Mouse (Mus musculus): ENCODE results near the gene Gm28051. TPM values are rescaled to one million over a fixed set of nuclear protein-coding genes. Genes with fewer than 3 reads are reported as not detected.

The Gm28051 gene
- total and polyA plus RNA-seq, 3 experiments = not detected

DNA sequence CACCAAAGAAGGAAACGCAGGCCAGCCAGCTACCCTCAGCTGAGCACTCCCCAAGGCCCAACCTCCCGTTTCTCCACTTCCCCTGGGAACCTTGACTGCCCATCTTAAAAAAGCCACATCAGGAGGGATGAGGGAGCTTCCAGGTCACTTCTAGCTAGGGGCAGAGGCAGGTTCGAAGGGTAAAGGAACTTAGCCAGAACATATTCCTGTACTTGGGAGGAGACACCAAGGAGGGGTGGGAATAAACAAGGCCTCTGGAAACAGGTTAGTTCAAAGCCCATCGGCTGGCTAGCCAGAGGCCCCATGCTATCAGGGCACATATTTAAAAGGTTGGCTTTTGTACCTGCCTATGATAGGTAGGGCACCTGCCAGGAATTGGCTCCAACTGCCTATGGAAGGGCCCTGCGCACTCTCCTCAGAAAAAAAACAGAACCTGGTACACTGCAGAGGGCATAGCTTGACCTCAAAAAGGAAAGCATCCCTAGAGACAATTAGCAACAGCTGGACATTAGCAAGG, 55.8 kb downstream of the Gm28051 start:
- TF ChIP-seq EP300 (IDR thresholded peaks at IDR 0.05; ENCODE audit: low read depth in 1 of 2, low read length in 2 of 2) (no peak), USF2 (IDR thresholded peaks at IDR 0.05; ENCODE audit: borderline replicate concordance in 1 of 2, insufficient read depth in 1 of 2, low read depth in 1 of 2, low read length in 2 of 2) (no peak), ZKSCAN1 (IDR thresholded peaks at IDR 0.05; ENCODE audit: low read depth, low read length) (no peak), ETS1 (IDR thresholded peaks at IDR 0.05; ENCODE audit: low read depth, low read length) (no peak), NELFE (IDR thresholded peaks at IDR 0.05; ENCODE audit: low read depth, low read length) (no peak), SMC3 (IDR thresholded peaks at IDR 0.05; ENCODE audit: low read depth, low read length) (no peak), CTCF (IDR thresholded peaks at IDR 0.05 in 2 of 3, conservative IDR thresholded peaks at IDR 0.05 in 1 of 3; ENCODE audit: control insufficient read depth in 1 of 3, insufficient read depth in 1 of 3, low read depth in 2 of 3, low read length in 3 of 3, poor library complexity in 1 of 3, severe bottlenecking in 1 of 3) (no peak), ZC3H11A (IDR thresholded peaks at IDR 0.05; ENCODE audit: low read depth, low read length) (no peak), USF1 (IDR thresholded peaks at IDR 0.05; ENCODE audit: low read depth, low read length) (no peak), KAT2A (conservative IDR thresholded peaks at IDR 0.05; ENCODE audit: low read depth, low read length) (no peak), SIN3A (IDR thresholded peaks at IDR 0.05; ENCODE audit: low read length) (no peak), POLR2AphosphoS5 (IDR thresholded peaks at IDR 0.05; ENCODE audit: borderline replicate concordance, low read depth, low read length) (no peak), MEF2A (IDR thresholded peaks at IDR 0.05; ENCODE audit: extremely low read depth, insufficient replicate concordance, low read depth, low read length, poor library complexity, severe bottlenecking) (no peak), NRF1 (IDR thresholded peaks at IDR 0.05; ENCODE audit: insufficient read depth, low read depth, low read length, poor library complexity, severe bottlenecking) (no peak), HCFC1 (IDR thresholded peaks at IDR 0.05; ENCODE audit: low read depth, low read length) (no peak), MXI1 (IDR thresholded peaks at IDR 0.05; ENCODE audit: low read depth, low read length) (no peak), TBP (IDR thresholded peaks at IDR 0.05; ENCODE audit: low read depth, low read length) (no peak), GABPA (IDR thresholded peaks at IDR 0.05; ENCODE audit: low read depth, low read length) (no peak)
- Histone ChIP-seq H3K79me2 (ENCODE audit: control insufficient read depth, insufficient read depth, low read length, poor library complexity) (peaks cover 33% of the 10 kb centered on the region), H3K36me3 (ENCODE audit: control insufficient read depth in 1 of 2, insufficient read depth in 2 of 2, low read length in 2 of 2) (no peaks in the 10 kb centered on the region; a peak in 1 of 4 replicates), H3K9ac (ENCODE audit: control insufficient read depth, low read depth, low read length, poor library complexity, severe bottlenecking) (no peak overlapping the region), H3K4me3 (ENCODE audit: control insufficient read depth in 1 of 2, insufficient read depth in 1 of 2, low read depth in 2 of 2, low read length in 2 of 2) (no peak overlapping the region), H3K9me3 (replicated peaks; ENCODE audit: insufficient read depth, low read length) (no peaks in the 10 kb centered on the region), H3K27ac (ENCODE audit: control insufficient read depth, low read depth, low read length) (no peak overlapping the region), H3K27me3 (ENCODE audit: control insufficient read depth in 1 of 2, insufficient read depth in 2 of 2, low read length in 2 of 2) (no peaks in the 10 kb centered on the region), H3K4me1 (ENCODE audit: control insufficient read depth in 1 of 2, insufficient read depth in 2 of 2, low read length in 2 of 2) (peaks cover 3 to 8% of the 10 kb centered on the region in 2 experiments; a peak in 2 of 4 replicates)
- no peak for DNase-seq (ENCODE audit: low read depth, low spot score)

DNA sequence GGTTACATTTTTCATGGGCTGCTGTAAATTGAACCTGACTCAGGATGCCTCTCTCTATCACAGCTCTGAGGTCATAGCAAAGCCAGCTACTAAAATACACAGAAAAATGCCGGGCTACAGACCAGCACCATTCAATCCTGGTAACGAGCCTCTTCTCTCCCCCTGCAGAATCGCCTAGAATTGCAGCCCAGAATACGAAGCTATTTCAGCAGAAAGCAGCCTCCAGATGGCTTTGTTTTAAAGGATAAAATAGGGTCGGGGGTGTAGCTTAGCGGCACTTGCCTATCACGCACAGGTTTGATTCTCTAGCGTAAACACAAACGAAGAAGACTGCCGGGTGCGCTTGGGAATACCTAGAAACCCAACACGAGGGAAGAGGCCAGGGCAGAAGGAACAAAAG, 57.1 kb downstream of the Gm28051 start:
- no peak overlapping the region for H3K4me3 ChIP-seq (ENCODE audit: control insufficient read depth in 1 of 2, insufficient read depth in 1 of 2, low read depth in 2 of 2, low read length in 2 of 2)
- H3K79me2 ChIP-seq (ENCODE audit: control insufficient read depth, insufficient read depth, low read length, poor library complexity) = peaks cover 33% of the 10 kb centered on the region
- no peaks in the 10 kb centered on the region for H3K27me3 ChIP-seq (ENCODE audit: control insufficient read depth in 1 of 2, insufficient read depth in 2 of 2, low read length in 2 of 2)
- no peak overlapping the region for H3K27ac ChIP-seq (ENCODE audit: control insufficient read depth, low read depth, low read length)
- no peaks in the 10 kb centered on the region; a peak in 1 of 4 replicates for H3K36me3 ChIP-seq (ENCODE audit: control insufficient read depth in 1 of 2, insufficient read depth in 2 of 2, low read length in 2 of 2)
- H3K9me3 ChIP-seq (replicated peaks; ENCODE audit: insufficient read depth, low read length) = no peaks in the 10 kb centered on the region
- peaks cover 0 to 8% of the 10 kb centered on the region in 2 experiments; a peak in 2 of 4 replicates for H3K4me1 ChIP-seq (ENCODE audit: control insufficient read depth in 1 of 2, insufficient read depth in 2 of 2, low read length in 2 of 2)
- no peak for DNase-seq (ENCODE audit: low read depth, low spot score)
- H3K9ac ChIP-seq (ENCODE audit: control insufficient read depth, low read depth, low read length, poor library complexity, severe bottlenecking) = no peak overlapping the region
- no peak for TF ChIP-seq UBTF (IDR thresholded peaks at IDR 0.05; ENCODE audit: borderline replicate concordance, insufficient read depth, low read depth, low read length)
- TF ChIP-seq SMC3 (IDR thresholded peaks at IDR 0.05; ENCODE audit: low read depth, low read length) = no peak
- no peak for TF ChIP-seq KAT2A (conservative IDR thresholded peaks at IDR 0.05; ENCODE audit: low read depth, low read length)
- TF ChIP-seq MXI1 (IDR thresholded peaks at IDR 0.05; ENCODE audit: low read depth, low read length) = no peak
- no peak for TF ChIP-seq TAL1 (IDR thresholded peaks at IDR 0.05; ENCODE audit: low read length)
- no peak for TF ChIP-seq MAX (IDR thresholded peaks at IDR 0.05; ENCODE audit: low read length)
- TF ChIP-seq MYB (IDR thresholded peaks at IDR 0.05; ENCODE audit: low read depth, low read length) = no peak
- no peak for TF ChIP-seq MEF2A (IDR thresholded peaks at IDR 0.05; ENCODE audit: extremely low read depth, insufficient replicate concordance, low read depth, low read length, poor library complexity, severe bottlenecking)
- no peak for TF ChIP-seq EP300 (IDR thresholded peaks at IDR 0.05; ENCODE audit: low read depth in 1 of 2, low read length in 2 of 2)
- TF ChIP-seq ZKSCAN1 (IDR thresholded peaks at IDR 0.05; ENCODE audit: low read depth, low read length) = no peak
- no peak for TF ChIP-seq ZNF384 (IDR thresholded peaks at IDR 0.05; ENCODE audit: low read depth, low read length)
- no peak for TF ChIP-seq RCOR1 (IDR thresholded peaks at IDR 0.05; ENCODE audit: low read depth, low read length)
